Mouse (Mus musculus): ENCODE data around the gene Numb. TPM values are rescaled to one million over a fixed set of nuclear protein-coding genes. Genes with fewer than 3 reads are reported as not detected.

The Numb gene
- polyA plus RNA-seq, 1 experiment = 11.2 TPM

DNA sequence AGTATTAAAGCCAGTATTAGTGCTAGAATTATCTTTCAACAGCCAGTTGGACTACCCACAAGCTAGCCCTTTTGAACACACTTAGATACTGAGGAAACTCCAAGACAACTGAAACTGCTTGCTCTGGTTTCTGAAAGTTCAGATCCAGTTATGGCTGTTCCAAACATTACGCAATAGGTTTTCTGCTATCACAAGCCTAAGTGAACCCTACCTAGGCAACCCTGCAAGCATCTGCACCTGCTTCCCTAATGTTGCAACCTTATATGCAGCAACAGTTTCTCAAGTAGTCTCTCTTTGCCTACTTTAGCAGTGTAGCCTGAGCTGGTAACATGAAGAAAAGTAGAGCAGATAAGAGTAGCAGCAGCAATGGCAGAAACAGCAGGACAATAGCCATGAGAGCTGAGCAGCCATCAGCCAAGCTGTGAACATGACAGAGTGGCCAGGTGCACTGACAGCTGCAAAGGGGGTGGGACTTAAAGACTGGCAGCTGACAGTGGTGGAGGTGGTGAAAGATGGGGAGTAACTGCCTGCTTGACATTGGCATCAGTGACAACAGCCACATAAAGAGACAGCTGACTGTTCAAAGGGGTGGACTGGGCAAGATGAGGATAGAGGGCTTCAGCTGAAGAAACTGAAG, 73.0 kb downstream of the Numb start:
- TF ChIP-seq CEBPB (IDR thresholded peaks at IDR 0.05; ENCODE audit: low read depth) (peak; percentile 57), MYOG (IDR thresholded peaks at IDR 0.05; ENCODE audit: control insufficient read depth, extremely low read depth, insufficient read length) (no peak), MAX (IDR thresholded peaks at IDR 0.05) (no peak), CTCF (IDR thresholded peaks at IDR 0.05; ENCODE audit: control insufficient read depth, insufficient read depth, insufficient read length) (no peak), USF1 (IDR thresholded peaks at IDR 0.05; ENCODE audit: low read depth) (no peak), MYOD1 (IDR thresholded peaks at IDR 0.05; ENCODE audit: control insufficient read depth, insufficient read length, low read depth) (peak; percentile 56), FOSL1 (IDR thresholded peaks at IDR 0.05; ENCODE audit: insufficient read depth, low read length, poor library complexity, severe bottlenecking) (no peak)
- Histone ChIP-seq H3K36me3 (ENCODE audit: control insufficient read depth, insufficient read depth) (no peaks in the 10 kb centered on the region), H3K27me3 (ENCODE audit: control insufficient read depth, insufficient read depth, insufficient read length) (no peaks in the 10 kb centered on the region), H3ac (ENCODE audit: control insufficient read depth, insufficient read length, low read depth) (no peak overlapping the region), H3K4me3 (ENCODE audit: insufficient read depth, poor library complexity, severe bottlenecking) (no peak overlapping the region), H3K79me3 (ENCODE audit: low read depth) (no peaks in the 10 kb centered on the region), H3K79me2 (ENCODE audit: control insufficient read depth, insufficient read depth) (no peaks in the 10 kb centered on the region)

DNA sequence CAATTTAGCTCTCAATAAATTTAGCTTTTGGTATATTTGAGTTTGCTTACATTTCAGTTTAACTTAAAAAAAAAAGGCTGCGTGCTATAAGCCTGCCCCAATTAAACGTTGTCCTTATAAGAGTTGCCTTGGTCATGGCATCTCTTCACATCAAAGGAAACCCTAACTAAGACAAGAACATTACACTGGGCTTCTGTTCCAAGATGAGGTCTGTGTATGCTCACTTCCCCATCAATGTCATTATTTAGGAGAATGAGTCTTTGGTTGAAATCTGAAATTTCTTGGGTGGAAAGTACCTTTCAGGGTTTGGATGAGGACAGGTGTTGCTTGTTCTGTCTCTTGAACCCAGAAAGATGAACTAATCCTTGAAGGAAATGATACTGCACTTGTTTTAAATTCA, 73.9 kb downstream of the Numb start:
- H3K27me3 ChIP-seq (ENCODE audit: control insufficient read depth, insufficient read depth, insufficient read length) = no peaks in the 10 kb centered on the region
- no peaks in the 10 kb centered on the region for H3K79me3 ChIP-seq (ENCODE audit: low read depth)
- no peaks in the 10 kb centered on the region for H3K36me3 ChIP-seq (ENCODE audit: control insufficient read depth, insufficient read depth)
- H3K79me2 ChIP-seq (ENCODE audit: control insufficient read depth, insufficient read depth) = no peaks in the 10 kb centered on the region
- no peak for TF ChIP-seq MYOG (IDR thresholded peaks at IDR 0.05; ENCODE audit: control insufficient read depth, extremely low read depth, insufficient read length)
- no peak for TF ChIP-seq FOSL1 (IDR thresholded peaks at IDR 0.05; ENCODE audit: insufficient read depth, low read length, poor library complexity, severe bottlenecking)
- TF ChIP-seq MAX (IDR thresholded peaks at IDR 0.05) = no peak
- no peak for TF ChIP-seq MYOD1 (IDR thresholded peaks at IDR 0.05; ENCODE audit: control insufficient read depth, insufficient read length, low read depth)
- TF ChIP-seq USF1 (IDR thresholded peaks at IDR 0.05; ENCODE audit: low read depth) = no peak
- no peak for TF ChIP-seq CTCF (IDR thresholded peaks at IDR 0.05; ENCODE audit: control insufficient read depth, insufficient read depth, insufficient read length)
- no peak for TF ChIP-seq CEBPB (IDR thresholded peaks at IDR 0.05; ENCODE audit: low read depth)
- H3ac ChIP-seq (ENCODE audit: control insufficient read depth, insufficient read length, low read depth) = no peak overlapping the region
- no peak overlapping the region for H3K4me3 ChIP-seq (ENCODE audit: insufficient read depth, poor library complexity, severe bottlenecking)

DNA sequence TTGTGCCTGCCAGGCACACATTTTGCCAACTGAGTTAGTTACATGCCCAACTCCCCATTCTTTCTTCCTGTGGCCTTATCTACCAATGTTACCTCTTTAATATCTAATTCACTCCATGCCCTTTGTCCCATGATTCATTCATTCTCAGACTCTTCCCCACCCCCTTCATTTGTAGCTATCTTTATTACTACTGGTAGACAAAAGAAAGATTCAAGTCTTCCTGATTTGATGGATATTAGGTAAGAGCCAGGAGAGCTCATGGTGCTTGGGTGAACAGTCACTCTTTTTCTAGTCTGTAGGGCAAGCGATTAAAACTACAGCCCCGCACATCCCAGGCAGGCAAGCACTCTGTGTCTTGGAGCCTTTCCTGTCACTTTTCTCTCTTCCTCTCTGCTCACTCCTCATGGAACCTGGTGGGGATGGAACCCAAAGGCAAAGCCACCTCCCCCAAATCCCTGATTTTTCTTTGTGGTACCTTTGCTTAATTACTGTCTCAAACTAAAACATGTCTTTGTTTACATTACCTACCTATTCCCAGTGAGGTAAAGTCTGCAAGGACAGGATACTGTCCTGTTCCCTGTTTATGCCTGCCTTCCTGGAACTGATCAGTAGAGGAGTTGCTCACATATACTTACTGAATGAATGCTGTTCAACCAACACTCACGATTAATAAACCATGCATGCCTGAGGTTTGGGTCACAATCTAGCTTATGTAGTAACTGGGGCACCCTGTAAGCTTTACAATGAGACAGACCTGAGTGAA, 78.9 kb downstream of the Numb start:
- H3ac ChIP-seq (ENCODE audit: control insufficient read depth, insufficient read length, low read depth) = no peak overlapping the region
- H3K27me3 ChIP-seq (ENCODE audit: control insufficient read depth, insufficient read depth, insufficient read length) = no peaks in the 10 kb centered on the region
- H3K36me3 ChIP-seq (ENCODE audit: control insufficient read depth, insufficient read depth) = no peaks in the 10 kb centered on the region
- H3K79me3 ChIP-seq (ENCODE audit: low read depth) = no peaks in the 10 kb centered on the region
- TF ChIP-seq FOSL1 (IDR thresholded peaks at IDR 0.05; ENCODE audit: insufficient read depth, low read length, poor library complexity, severe bottlenecking) = no peak
- no peak for TF ChIP-seq MYOG (IDR thresholded peaks at IDR 0.05; ENCODE audit: control insufficient read depth, extremely low read depth, insufficient read length)
- TF ChIP-seq CEBPB (IDR thresholded peaks at IDR 0.05; ENCODE audit: low read depth) = no peak
- no peak for TF ChIP-seq MAX (IDR thresholded peaks at IDR 0.05)
- TF ChIP-seq CTCF (IDR thresholded peaks at IDR 0.05; ENCODE audit: control insufficient read depth, insufficient read depth, insufficient read length) = no peak
- no peak for TF ChIP-seq USF1 (IDR thresholded peaks at IDR 0.05; ENCODE audit: low read depth)
- TF ChIP-seq MYOD1 (IDR thresholded peaks at IDR 0.05; ENCODE audit: control insufficient read depth, insufficient read length, low read depth) = no peak
- H3K4me3 ChIP-seq (ENCODE audit: insufficient read depth, poor library complexity, severe bottlenecking) = no peak overlapping the region
- no peaks in the 10 kb centered on the region for H3K79me2 ChIP-seq (ENCODE audit: control insufficient read depth, insufficient read depth)

DNA sequence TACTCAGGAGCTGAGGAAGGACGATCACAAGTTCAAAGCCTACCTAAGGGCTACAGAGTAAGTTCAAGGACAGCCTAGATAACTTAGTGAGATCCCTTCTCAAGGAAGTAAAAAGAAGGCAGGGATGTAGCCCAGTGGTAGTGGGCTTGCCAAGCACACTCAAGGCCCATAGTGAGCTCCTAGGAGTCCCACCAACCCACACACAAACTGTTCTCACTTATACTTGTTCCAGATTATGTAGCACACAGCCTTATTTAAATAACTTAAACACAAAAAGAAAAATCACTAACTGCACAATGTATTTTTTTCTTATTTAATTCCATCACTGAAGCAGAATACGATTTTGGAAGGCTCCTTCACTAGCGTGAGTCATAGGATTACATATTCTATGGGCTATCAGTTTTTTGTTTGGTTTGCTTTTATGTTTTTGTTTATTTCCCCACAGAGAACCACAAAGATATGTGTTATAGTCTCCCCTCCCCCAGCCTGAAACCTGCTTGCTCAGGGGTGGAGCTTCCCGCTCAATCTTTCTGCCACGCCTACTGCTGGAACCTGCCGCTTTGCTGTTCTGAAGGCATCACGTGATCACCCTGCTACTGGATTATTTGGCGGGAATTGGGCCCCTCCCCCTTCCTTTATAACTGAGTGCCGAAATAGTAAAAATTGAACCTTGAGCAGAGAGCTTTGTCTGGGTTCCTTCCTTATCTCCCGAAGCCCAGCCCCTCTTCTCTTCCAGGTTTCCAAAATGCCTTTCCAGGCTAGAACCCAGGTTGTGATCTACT, 80.1 kb downstream of the Numb start:
- H3K4me3 ChIP-seq (ENCODE audit: insufficient read depth, poor library complexity, severe bottlenecking) = no peak overlapping the region
- no peak for TF ChIP-seq MYOD1 (IDR thresholded peaks at IDR 0.05; ENCODE audit: control insufficient read depth, insufficient read length, low read depth)
- no peak for TF ChIP-seq CTCF (IDR thresholded peaks at IDR 0.05; ENCODE audit: control insufficient read depth, insufficient read depth, insufficient read length)
- TF ChIP-seq FOSL1 (IDR thresholded peaks at IDR 0.05; ENCODE audit: insufficient read depth, low read length, poor library complexity, severe bottlenecking) = no peak
- no peak for TF ChIP-seq USF1 (IDR thresholded peaks at IDR 0.05; ENCODE audit: low read depth)
- TF ChIP-seq CEBPB (IDR thresholded peaks at IDR 0.05; ENCODE audit: low read depth) = no peak
- no peak for TF ChIP-seq MAX (IDR thresholded peaks at IDR 0.05)
- no peak for TF ChIP-seq MYOG (IDR thresholded peaks at IDR 0.05; ENCODE audit: control insufficient read depth, extremely low read depth, insufficient read length)

DNA sequence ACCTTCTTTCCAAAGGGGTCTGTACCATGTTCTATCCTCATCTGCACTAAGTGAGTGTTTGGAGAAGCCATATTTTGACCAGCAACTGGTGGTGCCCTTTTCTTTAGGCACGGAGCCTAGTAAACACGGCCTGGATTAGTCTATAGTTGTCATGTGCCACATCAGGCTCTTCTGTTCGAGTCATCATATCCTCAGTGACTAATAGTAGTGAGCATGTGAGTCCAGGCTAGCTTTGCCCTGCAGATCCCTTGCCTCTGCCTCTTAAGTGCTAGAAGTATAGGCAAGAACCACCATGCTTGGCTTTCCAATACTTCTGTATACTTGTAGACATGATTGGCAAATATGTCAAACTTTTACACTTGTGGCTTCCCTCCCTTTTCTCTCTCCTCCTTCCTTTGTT, 87.8 kb downstream of the Numb start:
- Histone ChIP-seq H3K36me3 (ENCODE audit: control insufficient read depth, insufficient read depth) (peaks cover 5% of the 10 kb centered on the region), H3ac (ENCODE audit: control insufficient read depth, insufficient read length, low read depth) (no peak overlapping the region), H3K79me3 (ENCODE audit: low read depth) (no peaks in the 10 kb centered on the region), H3K79me2 (ENCODE audit: control insufficient read depth, insufficient read depth) (no peaks in the 10 kb centered on the region), H3K4me3 (ENCODE audit: insufficient read depth, poor library complexity, severe bottlenecking) (no peak overlapping the region), H3K27me3 (ENCODE audit: control insufficient read depth, insufficient read depth, insufficient read length) (no peaks in the 10 kb centered on the region)
- no peak for TF ChIP-seq CTCF (IDR thresholded peaks at IDR 0.05; ENCODE audit: control insufficient read depth, insufficient read depth, insufficient read length)
- TF ChIP-seq FOSL1 (IDR thresholded peaks at IDR 0.05; ENCODE audit: insufficient read depth, low read length, poor library complexity, severe bottlenecking) = no peak
- TF ChIP-seq USF1 (IDR thresholded peaks at IDR 0.05; ENCODE audit: low read depth) = no peak
- TF ChIP-seq MAX (IDR thresholded peaks at IDR 0.05) = no peak
- TF ChIP-seq CEBPB (IDR thresholded peaks at IDR 0.05; ENCODE audit: low read depth) = no peak
- TF ChIP-seq MYOD1 (IDR thresholded peaks at IDR 0.05; ENCODE audit: control insufficient read depth, insufficient read length, low read depth) = no peak
- no peak for TF ChIP-seq MYOG (IDR thresholded peaks at IDR 0.05; ENCODE audit: control insufficient read depth, extremely low read depth, insufficient read length)

More for the DNA sequence above, 80.1 kb downstream of the Numb start:
- no peaks in the 10 kb centered on the region for H3K79me2 ChIP-seq (ENCODE audit: control insufficient read depth, insufficient read depth)
- peaks cover 5% of the 10 kb centered on the region for H3K36me3 ChIP-seq (ENCODE audit: control insufficient read depth, insufficient read depth)
- H3K27me3 ChIP-seq (ENCODE audit: control insufficient read depth, insufficient read depth, insufficient read length) = no peaks in the 10 kb centered on the region
- no peaks in the 10 kb centered on the region for H3K79me3 ChIP-seq (ENCODE audit: low read depth)
- no peak overlapping the region for H3ac ChIP-seq (ENCODE audit: control insufficient read depth, insufficient read length, low read depth)
